In genomic region chr6:54120889-54121288, GRCm38 (mm10) we compare ENCODE assay signal across 10 mouse cellular contexts.
"Had no signal": no experiment of that assay in that cellular context is flagged by ENCODE, and none has a peak within 500 bp of the region (broad histone marks: within the 10 kb centered on the region; RNA-seq: fewer than 3 reads in every experiment).

No protein-coding gene starts in this region.

- H3K4me2 ChIP-seq: liver, embryonic 11.5 days; liver, embryonic 15.5 days; midbrain, embryonic 13.5 days had no signal

- H3K9ac ChIP-seq: liver, embryonic 15.5 days; midbrain, embryonic 13.5 days had no signal

- H3K4me3 ChIP-seq: layer of hippocampus, adult 2 months; limb, embryonic 10.5 days; liver, embryonic 15.5 days; midbrain, embryonic 13.5 days had no signal

- ATAC-seq: lung, postnatal 0 days had no signal

- DNase-seq: kidney, postnatal 10 days; kidney, postnatal 4 days; lung, adult 2 months; right cerebral cortex, postnatal 14 days had no signal

- H3K27ac ChIP-seq: liver, embryonic 15.5 days had no signal

- H3K27me3 ChIP-seq: midbrain, embryonic 13.5 days had no signal

- H3K36me3 ChIP-seq: limb, embryonic 10.5 days; liver, embryonic 15.5 days; midbrain, embryonic 13.5 days had no signal

- H3K9me3 ChIP-seq: limb, embryonic 10.5 days; liver, embryonic 15.5 days; midbrain, embryonic 13.5 days had no signal
